Mouse (Mus musculus): Measurements from ENCODE around the gene Ppp1r12a. TPM values are rescaled to one million over a fixed set of nuclear protein-coding genes. Genes with fewer than 3 reads are reported as not detected.
A peak's percentile ranks its signal among the peaks of the same experiment; 100 is the strongest.

The Ppp1r12a gene
- total and polyA plus RNA-seq, 2 experiments from 2014 or later = 52.0 to 52.3 TPM

DNA sequence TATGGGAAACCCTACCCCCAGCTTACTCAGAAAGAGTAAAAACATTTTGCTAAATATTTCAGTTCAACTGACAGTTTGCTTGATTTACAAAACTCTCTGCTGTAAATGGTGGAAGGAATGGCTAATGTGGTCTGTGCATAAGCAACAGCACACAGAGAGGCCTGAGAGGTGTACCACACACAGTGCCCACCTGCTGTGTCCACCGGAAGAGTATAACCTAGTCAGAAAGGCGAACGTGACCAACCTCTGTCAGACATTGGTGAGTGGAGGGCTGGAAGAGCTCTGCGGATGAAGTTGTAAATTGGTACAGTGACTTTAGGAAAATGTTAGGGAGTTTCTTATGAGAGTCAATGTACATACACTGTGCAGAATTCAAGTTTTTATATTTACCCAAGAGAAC lies 20.4 kb downstream of the Ppp1r12a start:
- no peak for ATAC-seq
- Histone ChIP-seq H3K4me1 (ENCODE audit: insufficient read depth, low read length) (no peaks in the 10 kb centered on the region), H3K27me3 (ENCODE audit: insufficient read depth, low read length) (no peaks in the 10 kb centered on the region), H3K9ac (replicated peaks; ENCODE audit: low read length) (no peak overlapping the region), H3K4me3 (ENCODE audit: low read length) (no peak overlapping the region), H3K27ac (no peak overlapping the region), H3K9me3 (ENCODE audit: low read length) (no peaks in the 10 kb centered on the region), H3K4me2 (ENCODE audit: low read depth, low read length) (no peak overlapping the region), H3K36me3 (ENCODE audit: insufficient read depth, low read length) (no peaks in the 10 kb centered on the region)
- DNase-seq (ENCODE audit: low spot score) = no peak
- 75% methylated on average over 4 of the region's 4 CpGs for WGBS
- no peak for TF ChIP-seq CTCF (IDR thresholded peaks at IDR 0.05; ENCODE audit: low read depth)

DNA sequence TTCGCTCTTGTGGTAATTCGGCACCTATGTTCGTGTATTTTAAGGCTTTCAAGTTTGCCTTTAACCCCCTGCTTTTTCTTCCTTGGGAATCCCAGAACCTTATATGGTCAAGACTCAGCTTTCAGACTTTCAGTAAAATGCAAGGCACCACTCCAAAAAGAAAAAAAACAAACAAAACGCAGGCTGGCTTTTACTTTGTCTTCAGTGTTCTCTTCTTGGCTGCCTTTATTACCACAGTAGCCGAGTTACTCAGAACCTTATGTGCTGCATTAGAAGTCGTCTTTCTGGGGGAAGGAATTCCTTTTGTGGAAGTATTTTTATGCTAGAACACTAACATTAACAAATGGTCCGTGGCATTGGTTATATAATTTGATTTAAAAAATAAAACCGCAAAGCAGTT lies 22.8 kb downstream of the Ppp1r12a start:
- peak; percentile 12 for DNase-seq (ENCODE audit: low spot score)
- H3K27ac ChIP-seq = no peak overlapping the region
- 63% methylated on average over 8 of the region's 8 CpGs for WGBS

GRCm38 (mm10) chr10:108185265-108185664 lies 23.3 kb downstream of the Ppp1r12a start:
- Histone ChIP-seq H3K4me2 (ENCODE audit: low read depth, low read length) (no peak overlapping the region), H3K27me3 (ENCODE audit: insufficient read depth, low read length) (no peaks in the 10 kb centered on the region), H3K4me3 (ENCODE audit: low read length) (no peak overlapping the region), H3K4me1 (ENCODE audit: insufficient read depth, low read length) (no peaks in the 10 kb centered on the region), H3K27ac (no peak overlapping the region), H3K36me3 (ENCODE audit: insufficient read depth, low read length) (no peaks in the 10 kb centered on the region), H3K9ac (replicated peaks; ENCODE audit: low read length) (no peak overlapping the region), H3K9me3 (ENCODE audit: low read length) (no peaks in the 10 kb centered on the region)
- ATAC-seq (no peak), DNase-seq (ENCODE audit: low spot score) (no peak)
- TF ChIP-seq CTCF (IDR thresholded peaks at IDR 0.05; ENCODE audit: low read depth) = no peak
- WGBS = 77% methylated on average over 3 of the region's 3 CpGs

More for the DNA sequence above, 22.8 kb downstream of the Ppp1r12a start:
- no peak for ATAC-seq
- Histone ChIP-seq H3K36me3 (ENCODE audit: insufficient read depth, low read length) (no peaks in the 10 kb centered on the region), H3K27me3 (ENCODE audit: insufficient read depth, low read length) (no peaks in the 10 kb centered on the region), H3K9ac (replicated peaks; ENCODE audit: low read length) (no peak overlapping the region), H3K4me3 (ENCODE audit: low read length) (no peak overlapping the region), H3K4me1 (ENCODE audit: insufficient read depth, low read length) (no peaks in the 10 kb centered on the region), H3K4me2 (ENCODE audit: low read depth, low read length) (0 out of 2 replicates have a peak overlapping the region, but pooled peaks have one; percentile 2), H3K9me3 (ENCODE audit: low read length) (no peaks in the 10 kb centered on the region)
- TF ChIP-seq CTCF (IDR thresholded peaks at IDR 0.05; ENCODE audit: low read depth) = no peak

DNA sequence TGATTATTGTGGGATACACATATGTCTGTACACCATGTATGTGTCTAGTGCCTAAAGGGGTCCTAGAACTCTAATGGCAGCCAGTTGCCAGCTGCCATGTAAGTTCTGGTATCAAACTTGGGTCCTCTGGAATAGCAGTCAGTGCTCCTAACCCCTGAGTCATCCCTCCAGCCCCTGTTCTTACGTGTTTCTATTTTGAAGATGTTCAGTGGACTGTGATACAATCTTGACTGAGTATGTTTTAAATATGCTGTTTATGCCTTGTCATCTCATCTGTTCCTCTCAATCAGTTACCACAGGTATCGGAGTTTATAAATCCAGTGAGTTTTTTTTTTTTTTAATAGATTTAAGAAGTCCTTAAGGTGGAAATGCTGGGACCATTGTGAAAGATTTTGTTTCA lies 27.3 kb downstream of the Ppp1r12a start:
- WGBS = 72% methylated on average over 2 of the region's 2 CpGs
- ATAC-seq = no peak

GRCm38 (mm10) chr10:108189986-108190385 lies 28.0 kb downstream of the Ppp1r12a start:
- H3K4me2 ChIP-seq (ENCODE audit: low read depth, low read length) = no peak overlapping the region
- no peak for TF ChIP-seq CTCF (IDR thresholded peaks at IDR 0.05; ENCODE audit: low read depth)

More for the DNA sequence above, 27.3 kb downstream of the Ppp1r12a start:
- H3K4me2 ChIP-seq (ENCODE audit: low read depth, low read length) = no peak overlapping the region
- H3K4me1 ChIP-seq (ENCODE audit: insufficient read depth, low read length) = no peaks in the 10 kb centered on the region
- H3K27ac ChIP-seq = no peak overlapping the region
- H3K36me3 ChIP-seq (ENCODE audit: insufficient read depth, low read length) = no peaks in the 10 kb centered on the region
- DNase-seq (ENCODE audit: low spot score) = no peak
- TF ChIP-seq CTCF (IDR thresholded peaks at IDR 0.05; ENCODE audit: low read depth) = no peak
- H3K4me3 ChIP-seq (ENCODE audit: low read length) = no peak overlapping the region
- no peaks in the 10 kb centered on the region for H3K27me3 ChIP-seq (ENCODE audit: insufficient read depth, low read length)
- H3K9ac ChIP-seq (replicated peaks; ENCODE audit: low read length) = no peak overlapping the region
- no peaks in the 10 kb centered on the region for H3K9me3 ChIP-seq (ENCODE audit: low read length)

DNA sequence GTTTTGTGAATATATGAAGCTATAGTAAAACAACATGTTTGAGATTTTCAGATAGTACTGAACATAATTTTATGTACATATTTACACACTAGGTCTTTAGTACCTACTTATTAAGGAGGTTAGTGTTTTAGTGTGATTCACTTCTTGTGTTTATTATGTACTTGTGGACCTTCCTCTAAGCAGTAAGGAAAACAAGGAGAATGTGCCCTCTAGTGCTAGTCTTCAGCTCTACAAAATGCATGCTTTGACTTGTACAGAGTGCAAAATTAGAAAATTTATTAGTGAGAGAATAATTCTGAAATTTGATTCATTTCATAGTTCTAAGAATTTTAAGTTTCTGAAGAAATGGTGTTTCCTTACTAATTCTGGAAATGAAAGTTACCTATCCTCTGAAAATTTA lies 28.6 kb downstream of the Ppp1r12a start:
- Histone ChIP-seq H3K9me3 (ENCODE audit: low read length) (no peaks in the 10 kb centered on the region), H3K4me3 (ENCODE audit: low read length) (no peak overlapping the region), H3K27me3 (ENCODE audit: insufficient read depth, low read length) (no peaks in the 10 kb centered on the region), H3K4me1 (ENCODE audit: insufficient read depth, low read length) (no peaks in the 10 kb centered on the region), H3K27ac (no peak overlapping the region), H3K36me3 (ENCODE audit: insufficient read depth, low read length) (no peaks in the 10 kb centered on the region), H3K9ac (replicated peaks; ENCODE audit: low read length) (no peak overlapping the region), H3K4me2 (ENCODE audit: low read depth, low read length) (no peak overlapping the region)
- peak; percentile 53 for TF ChIP-seq CTCF (IDR thresholded peaks at IDR 0.05; ENCODE audit: low read depth)
- DNase-seq (ENCODE audit: low spot score) (peak; percentile 46), ATAC-seq (no peak)

More at GRCm38 (mm10) chr10:108189986-108190385, 28.0 kb downstream of the Ppp1r12a start:
- 87% methylated on average over 3 of the region's 3 CpGs for WGBS
- H3K27me3 ChIP-seq (ENCODE audit: insufficient read depth, low read length) = no peaks in the 10 kb centered on the region
- H3K9ac ChIP-seq (replicated peaks; ENCODE audit: low read length) = no peak overlapping the region
- ATAC-seq = no peak
- no peaks in the 10 kb centered on the region for H3K36me3 ChIP-seq (ENCODE audit: insufficient read depth, low read length)
- H3K27ac ChIP-seq = no peak overlapping the region
- H3K4me3 ChIP-seq (ENCODE audit: low read length) = no peak overlapping the region
- no peaks in the 10 kb centered on the region for H3K9me3 ChIP-seq (ENCODE audit: low read length)
- no peaks in the 10 kb centered on the region for H3K4me1 ChIP-seq (ENCODE audit: insufficient read depth, low read length)
- no peak for DNase-seq (ENCODE audit: low spot score)

DNA sequence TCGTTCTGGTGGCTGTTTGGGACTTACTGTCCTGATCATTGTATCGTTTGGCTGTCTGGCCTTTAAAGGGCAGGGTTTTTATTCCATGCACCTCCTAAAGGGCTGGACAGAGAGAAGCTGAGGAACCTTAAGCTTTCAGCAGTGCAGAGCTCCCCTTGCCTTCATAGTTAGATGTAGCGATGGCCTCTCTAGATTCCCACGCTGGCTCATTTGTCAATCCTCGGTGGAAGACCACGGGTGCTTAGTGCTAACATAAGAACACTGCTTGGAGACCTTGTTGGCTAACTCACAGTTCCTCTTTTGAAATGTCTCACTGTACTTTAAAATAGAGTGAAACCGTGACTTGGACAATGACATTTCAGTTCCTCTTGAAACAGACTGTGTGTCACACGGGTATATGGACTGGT lies 29.4 kb downstream of the Ppp1r12a start:
- TF ChIP-seq CTCF (IDR thresholded peaks at IDR 0.05; ENCODE audit: low read depth) = no peak
- WGBS = 48% methylated on average over 8 of the region's 8 CpGs
- no peaks in the 10 kb centered on the region for H3K36me3 ChIP-seq (ENCODE audit: insufficient read depth, low read length)

More for the DNA sequence above, 29.4 kb downstream of the Ppp1r12a start:
- Histone ChIP-seq H3K4me2 (ENCODE audit: low read depth, low read length) (0 out of 2 replicates have a peak overlapping the region, but pooled peaks have one; percentile 10), H3K4me1 (ENCODE audit: insufficient read depth, low read length) (no peaks in the 10 kb centered on the region), H3K4me3 (ENCODE audit: low read length) (no peak overlapping the region), H3K9ac (replicated peaks; ENCODE audit: low read length) (no peak overlapping the region), H3K27me3 (ENCODE audit: insufficient read depth, low read length) (no peaks in the 10 kb centered on the region), H3K9me3 (ENCODE audit: low read length) (no peaks in the 10 kb centered on the region), H3K27ac (peak overlapping the region; percentile 38; the same call in 1 of the 2 replicates)
- ATAC-seq = no peak
- DNase-seq (ENCODE audit: low spot score) = peak; percentile 23

All from hindbrain, postnatal 0 days (tissue).